17 mouse cellular contexts compared by ENCODE assay signal in the genomic region with DNA sequence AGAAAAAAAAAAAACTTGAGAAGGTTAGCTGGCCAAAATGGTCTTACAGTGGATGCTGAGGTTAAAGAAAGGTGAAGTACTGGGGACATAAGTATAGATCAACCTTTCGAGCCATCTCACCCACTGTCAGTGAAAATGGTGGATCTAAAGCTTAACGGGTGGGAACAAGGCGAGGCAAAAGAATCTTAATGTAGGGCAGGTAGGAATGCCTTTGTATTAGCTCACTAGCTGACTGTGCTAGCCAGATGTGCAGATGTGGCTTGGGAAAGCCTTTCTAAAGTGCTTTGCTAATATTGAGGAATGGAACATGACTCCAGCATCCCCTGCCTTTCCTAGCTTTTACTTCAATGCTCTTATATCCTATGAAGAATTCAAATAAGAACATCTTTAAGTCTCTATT.
"Had no signal": no experiment of that assay in that cellular context is flagged by ENCODE, and none has a peak within 500 bp of the region (broad histone marks: within the 10 kb centered on the region; RNA-seq: fewer than 3 reads in every experiment).

No protein-coding gene starts in this region.

- H3K27me3 ChIP-seq: neural tube, embryonic 12.5 days; neural tube, embryonic 13.5 days; neural tube, embryonic 15.5 days; stomach, embryonic 15.5 days had no signal

- H3K9ac ChIP-seq: neural tube, embryonic 12.5 days; neural tube, embryonic 13.5 days; neural tube, embryonic 15.5 days; stomach, embryonic 15.5 days had no signal

- H3K4me3 ChIP-seq: neural tube, embryonic 12.5 days; neural tube, embryonic 13.5 days; neural tube, embryonic 15.5 days; stomach, embryonic 15.5 days had no signal

- H3K27ac ChIP-seq: neural tube, embryonic 12.5 days; neural tube, embryonic 13.5 days; neural tube, embryonic 15.5 days; stomach, embryonic 15.5 days; stomach, postnatal 0 days had no signal

- H3K9me3 ChIP-seq: neural tube, embryonic 12.5 days; neural tube, embryonic 13.5 days; neural tube, embryonic 15.5 days; stomach, embryonic 15.5 days had no signal

- DNase-seq: retina, postnatal 1 day; right cerebral cortex, adult 18-20 months; right cerebral cortex, postnatal 14 days; right cerebral cortex, postnatal 25 days; right cerebral cortex, postnatal 4 days; spleen, adult 18-20 months; thymus, adult 18-20 months; thymus, adult 2 months; thymus, postnatal 14 days; thymus, postnatal 25 days; thymus, postnatal 36 days; thymus, postnatal 4 days had no signal

- H3K36me3 ChIP-seq: neural tube, embryonic 12.5 days; neural tube, embryonic 13.5 days; neural tube, embryonic 15.5 days; stomach, embryonic 15.5 days had no signal

- H3K4me1 ChIP-seq: neural tube, embryonic 12.5 days; neural tube, embryonic 13.5 days; neural tube, embryonic 15.5 days; stomach, embryonic 15.5 days had no signal

- H3K4me2 ChIP-seq: neural tube, embryonic 12.5 days; neural tube, embryonic 13.5 days; neural tube, embryonic 15.5 days; stomach, embryonic 15.5 days had no signal
